Mouse (Mus musculus): ENCODE data around the gene Rps19.

The Rps19 gene

DNA sequence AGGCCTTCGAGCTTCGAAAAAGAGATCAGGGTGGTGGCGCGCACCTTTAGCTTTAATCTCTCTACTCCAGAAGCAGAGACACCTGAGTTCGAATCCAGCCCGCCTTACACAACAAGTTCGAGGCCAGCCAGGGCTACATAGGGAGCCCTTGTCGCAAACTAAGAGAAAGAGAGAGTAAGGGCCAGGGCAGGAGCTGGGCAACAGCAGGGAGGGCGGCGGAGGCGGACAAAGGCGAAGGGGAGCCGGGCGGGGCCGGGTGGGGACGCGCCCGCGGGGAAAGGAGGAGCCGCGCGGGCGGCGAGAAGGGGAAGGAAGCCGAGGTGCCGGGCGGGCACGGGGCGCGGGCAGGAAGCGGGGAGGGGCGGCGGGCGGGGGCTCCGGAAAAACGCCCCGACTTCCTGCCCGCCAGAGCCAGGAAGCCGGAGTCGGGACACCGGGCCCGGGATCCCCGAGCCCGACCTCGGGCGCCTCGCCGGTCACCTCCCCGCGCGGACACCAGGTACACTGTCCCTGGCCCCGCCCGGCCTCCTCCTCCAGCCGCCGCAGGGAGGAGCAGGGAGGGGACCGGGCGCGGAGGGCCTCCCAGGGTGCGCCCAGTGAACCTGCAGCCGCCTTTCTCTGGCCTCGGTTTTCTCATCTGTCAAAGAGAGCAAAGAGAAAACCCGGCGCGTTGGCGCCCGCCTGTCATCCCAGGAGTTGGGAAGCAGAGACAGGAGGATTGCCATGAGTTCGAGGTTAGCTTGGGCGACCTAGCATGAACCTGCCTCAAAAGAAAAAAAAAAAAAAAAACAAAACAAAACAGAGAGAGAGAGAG, 18.7 kb downstream of the Rps19 start, which contains the start of gene Arhgef1:
TSS of gene Arhgef1 (plus strand) at position 283 of the 814 bp plus-strand sequence.
- DNase-seq (ENCODE audit: low read depth, low spot score) = no peak

DNA sequence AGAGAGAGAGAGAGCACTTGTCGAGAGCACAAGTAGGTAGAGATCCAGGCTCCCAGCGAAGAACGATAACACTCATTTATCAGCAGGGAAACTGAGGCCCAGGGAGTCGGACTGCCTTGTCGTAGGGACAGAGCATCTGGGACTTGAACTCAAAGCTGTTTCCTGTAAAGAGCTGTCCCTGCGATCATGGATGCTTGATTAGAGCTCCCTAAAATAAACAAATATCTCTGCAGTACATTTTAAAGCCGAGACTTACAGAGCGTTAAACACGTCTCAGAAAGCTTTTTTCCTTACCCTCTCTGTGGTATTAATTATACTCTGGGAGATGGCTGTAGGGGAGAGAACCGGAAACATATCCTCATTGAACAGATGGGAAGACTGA, 19.3 kb downstream of the Rps19 start:
- DNase-seq (ENCODE audit: low read depth, low spot score) = no peak

- peak; percentile 97 for DNase-seq (ENCODE audit: low read depth, low spot score)
Observed at GRCm38 (mm10) chr7:24904070-24904483, 19.9 kb downstream of the Rps19 start.

DNA sequence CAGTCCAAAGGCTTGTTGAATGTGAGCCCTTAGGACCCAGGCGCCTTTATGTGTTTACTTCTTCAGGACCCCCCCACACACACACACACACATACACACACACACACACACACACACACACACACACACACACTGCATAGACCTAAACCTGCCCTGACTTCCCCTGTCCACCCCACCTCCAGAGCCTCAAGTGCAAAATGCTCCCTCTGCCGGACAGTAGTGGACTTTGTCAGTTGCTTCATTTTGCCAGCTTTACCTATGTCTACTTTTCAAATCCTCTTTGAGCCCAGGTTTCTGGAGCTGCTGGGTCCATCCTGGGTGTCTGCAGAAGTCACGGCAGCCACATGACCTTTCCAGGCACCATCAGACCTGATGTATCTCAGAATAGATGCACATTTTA, 20.8 kb downstream of the Rps19 start:
- peak; percentile 78 for DNase-seq (ENCODE audit: low read depth, low spot score)

GRCm38 (mm10) chr7:24906551-24906950, 22.4 kb downstream of the Rps19 start:
- DNase-seq (ENCODE audit: low read depth, low spot score) = no peak

DNA sequence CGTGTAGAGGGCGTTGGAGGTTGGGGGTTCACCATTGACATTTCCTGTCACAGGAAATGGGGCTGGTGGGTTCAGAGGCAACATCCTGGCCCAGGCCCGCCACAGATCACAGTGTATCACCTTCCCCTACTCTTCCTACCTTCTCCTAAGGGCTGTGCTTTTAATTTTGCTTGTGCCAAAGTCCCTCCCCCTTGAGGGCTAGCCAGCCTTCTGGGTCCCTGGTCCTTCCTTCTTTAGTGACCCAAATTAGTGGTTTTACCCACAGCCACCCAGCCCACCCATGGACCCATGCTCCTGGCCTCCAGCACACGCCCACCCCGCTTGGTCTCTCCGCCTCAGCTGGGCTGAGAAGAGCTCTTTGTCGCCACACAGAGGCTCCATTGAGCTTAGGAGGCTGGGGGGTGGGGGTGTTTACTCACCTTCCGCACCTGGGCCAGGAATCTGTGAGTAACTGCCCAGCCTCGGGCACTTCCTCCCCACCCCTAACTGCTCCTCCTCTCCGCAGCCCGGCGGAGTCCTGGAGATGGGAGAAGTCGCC, 23.1 kb downstream of the Rps19 start:
- no peak for DNase-seq (ENCODE audit: low read depth, low spot score)

DNA sequence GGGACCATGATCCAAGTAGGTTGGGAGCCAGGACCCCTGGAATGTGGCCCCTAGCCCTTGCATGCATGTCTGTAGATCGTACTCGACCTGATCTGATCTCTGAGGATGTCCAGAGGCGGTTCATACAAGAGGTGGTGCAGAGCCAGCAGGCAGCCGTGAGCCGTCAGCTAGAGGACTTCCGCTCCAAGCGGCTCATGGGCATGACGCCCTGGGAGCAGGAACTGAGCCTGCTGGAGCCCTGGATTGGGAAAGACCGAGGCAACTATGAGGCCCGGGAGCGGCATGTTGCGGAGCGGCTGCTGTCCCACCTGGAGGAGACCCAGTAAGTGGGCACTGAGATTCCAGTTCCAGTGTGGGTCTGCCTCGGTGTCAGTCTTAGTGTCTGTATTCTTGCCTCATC, 28.3 kb downstream of the Rps19 start:
- DNase-seq (ENCODE audit: low read depth, low spot score) = no peak

- DNase-seq (ENCODE audit: low read depth, low spot score) = no peak
Observed at GRCm38 (mm10) chr7:24918763-24919323, 34.7 kb downstream of the Rps19 start.

DNA sequence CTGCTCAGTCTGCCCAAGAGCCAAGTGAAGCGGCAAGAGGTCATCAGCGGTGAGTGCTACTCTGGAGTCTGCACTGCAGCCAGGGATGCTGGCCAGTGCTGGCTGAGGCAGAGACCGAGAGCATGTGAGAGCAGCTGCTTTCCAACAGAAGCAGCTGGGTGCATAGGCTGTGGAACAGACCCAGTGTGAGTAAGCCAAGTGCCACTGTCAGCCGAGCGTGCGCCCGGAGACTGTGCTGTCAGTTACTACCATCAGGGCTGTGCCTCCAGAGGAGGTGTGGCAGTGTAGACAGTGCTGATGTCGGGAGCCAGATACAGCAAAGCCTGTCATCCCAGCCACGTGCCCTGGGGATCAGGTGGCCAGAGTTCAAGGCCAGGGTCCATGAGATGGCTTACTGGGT, 35.6 kb downstream of the Rps19 start:
- DNase-seq (ENCODE audit: low read depth, low spot score) = no peak

- DNase-seq (ENCODE audit: low read depth, low spot score) = no peak
Observed at GRCm38 (mm10) chr7:24930475-24930874, 46.3 kb downstream of the Rps19 start.

DNA sequence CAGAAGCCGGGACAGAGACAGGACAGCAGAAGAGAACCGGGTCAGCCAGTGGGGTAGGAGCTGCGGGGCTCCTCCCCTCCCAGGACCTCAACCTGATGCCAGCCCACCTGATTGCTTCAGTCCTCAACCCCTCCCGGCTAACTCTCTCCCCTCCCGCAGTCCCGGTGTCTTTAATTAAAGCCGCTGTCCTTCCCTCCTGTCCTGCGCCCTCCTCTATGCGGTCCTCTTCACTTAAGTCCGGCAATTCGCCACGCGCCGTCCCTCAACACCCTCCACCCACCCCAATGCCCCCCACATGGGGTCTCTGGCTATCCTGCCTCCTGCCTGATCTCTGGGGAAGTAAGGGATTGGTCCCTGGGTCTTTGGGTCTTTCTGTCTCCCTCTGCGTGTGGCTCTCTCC, 47.5 kb downstream of the Rps19 start:
- DNase-seq (ENCODE audit: low read depth, low spot score) = no peak

Measured in mesoderm, embryonic 11.5 days (tissue).